Mouse (Mus musculus) spleen, adult 2 months (tissue): ENCODE measurements around the gene Ift140.

Experiments used
- CTCF ChIP-seq: fragments of 200-500 bp; IDR thresholded peaks from 2 replicates; pipeline ENCODE4 v1.5.1; 2011; ENCODE audit warnings: mild to moderate bottlenecking, inconsistent platforms; ENCODE audit not compliant: insufficient read depth, insufficient read length, insufficient replicate concordance; ENCODE audit errors: extremely low read depth
- POLR2A ChIP-seq: fragments of 200-500 bp; IDR thresholded peaks from 2 replicates; pipeline ENCODE4 v1.6.1; 2011; ENCODE audit warnings: low read depth, low read length, inconsistent platforms

DNA sequence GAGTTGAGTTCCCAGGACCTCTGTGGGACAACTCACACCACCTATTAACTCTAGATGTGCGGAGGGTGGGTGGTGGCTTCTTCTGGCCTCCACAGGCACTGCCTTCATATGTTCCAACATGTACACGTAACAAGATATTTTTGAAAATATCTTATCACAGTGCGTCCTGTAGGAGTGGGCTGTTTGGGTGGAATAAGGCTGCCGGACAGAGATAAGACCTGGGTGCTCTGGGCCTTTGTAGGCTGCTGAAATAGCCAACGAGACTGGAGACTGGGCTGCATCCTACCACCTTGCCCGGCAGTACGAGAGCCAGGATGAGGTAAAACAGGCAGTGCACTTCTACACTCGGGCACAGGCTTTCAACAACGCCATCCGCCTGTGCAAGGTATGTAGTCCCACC is 73.3 kb downstream of the Ift140 start:
- TF ChIP-seq CTCF, result no peak
- TF ChIP-seq POLR2A, result no peak
